Mouse (Mus musculus): ENCODE data around the gene Krt4. TPM values are rescaled to one million over a fixed set of nuclear protein-coding genes. Genes with fewer than 3 reads are reported as not detected.

Krt4 gene
- total RNA-seq (2014; rRNA removed; ENCODE audit: low replicate concordance) (5.4 TPM in 1 of 2 replicates, not detected in the other), polyA plus RNA-seq (2015; fragmentation: Nextera tagmentation; extraction: Ambion mirVana) (0.12 TPM in 1 of 2 replicates, not detected in the other)

- ATAC-seq (ENCODE audit: insufficient read depth, low read depth): no peak
- H3K27ac ChIP-seq (ENCODE audit: low read depth): no peak within 1 kb of the TSS
These were observed at the start of gene Krt4 for GRCm38 (mm10) chr15:101924635-101925034. Gene Krt4 (minus strand): TSS chr15:101924735.

GRCm38 (mm10) chr15:101973414-101974077 lies 49.0 kb upstream of the Krt4 start:
- TF ChIP-seq CTCF (IDR thresholded peaks at IDR 0.05; ENCODE audit: low read depth): peak; percentile 97
- TF ChIP-seq EP300 (IDR thresholded peaks at IDR 0.05; ENCODE audit: low read depth): no peak
- Histone ChIP-seq H3K4me2 (ENCODE audit: low read depth, low read length) (no peak overlapping the region), H3K9me3 (replicated peaks; ENCODE audit: control insufficient read depth, low read length) (no peaks in the 10 kb centered on the region), H3K4me1 (ENCODE audit: control insufficient read depth, insufficient read depth) (peaks cover 15% of the 10 kb centered on the region), H3K27ac (ENCODE audit: low read depth) (no peak overlapping the region), H3K36me3 (replicated peaks; ENCODE audit: control insufficient read depth, insufficient read depth, low read length) (no peaks in the 10 kb centered on the region), H3K4me3 (ENCODE audit: low read depth, low read length) (no peak overlapping the region), H3K27me3 (ENCODE audit: control insufficient read depth, insufficient read depth, low read length) (peaks cover 7% of the 10 kb centered on the region; the same call in 1 of the 2 replicates), H3K9ac (replicated peaks; ENCODE audit: low read depth, low read length) (no peak overlapping the region)
- DNase-seq (ENCODE audit: low spot score): peak; percentile 91
- WGBS: 11% methylated on average over 15 of the region's 15 CpGs
- ATAC-seq (ENCODE audit: insufficient read depth, low read depth): peak; percentile 45

More at GRCm38 (mm10) chr15:101924635-101925034, at the start of gene Krt4:
- no peak within 1 kb of the TSS for H3K9ac ChIP-seq (replicated peaks; ENCODE audit: low read depth, low read length)
- no peak for DNase-seq (ENCODE audit: low spot score)
- H3K4me2 ChIP-seq (ENCODE audit: low read depth, low read length): no peak within 1 kb of the TSS
- H3K4me1 ChIP-seq (ENCODE audit: control insufficient read depth, insufficient read depth): peaks cover under 1% of the 10 kb centered on the region; the same call in 1 of the 2 replicates
- no peak within 1 kb of the TSS for H3K4me3 ChIP-seq (ENCODE audit: low read depth, low read length)
- TF ChIP-seq CTCF (IDR thresholded peaks at IDR 0.05; ENCODE audit: low read depth) (no peak), EP300 (IDR thresholded peaks at IDR 0.05; ENCODE audit: low read depth) (no peak)
- H3K9me3 ChIP-seq (replicated peaks; ENCODE audit: control insufficient read depth, low read length): no peaks in the 10 kb centered on the region
- H3K27me3 ChIP-seq (ENCODE audit: control insufficient read depth, insufficient read depth, low read length): 0 out of 2 replicates have a peak, but pooled peaks cover 13% of the 10 kb centered on the region
- no peaks in the 10 kb centered on the region for H3K36me3 ChIP-seq (replicated peaks; ENCODE audit: control insufficient read depth, insufficient read depth, low read length)
- WGBS: 65% methylated on average over 11 of the region's 11 CpGs

- TF ChIP-seq EP300 (IDR thresholded peaks at IDR 0.05; ENCODE audit: low read depth) (no peak), CTCF (IDR thresholded peaks at IDR 0.05; ENCODE audit: low read depth) (peak; percentile 75)
- no peak overlapping the region for H3K4me2 ChIP-seq (ENCODE audit: low read depth, low read length)
- no peak; the same call in 1 of the 2 replicates for ATAC-seq (ENCODE audit: insufficient read depth, low read depth)
- peaks cover 7% of the 10 kb centered on the region; the same call in 1 of the 2 replicates for H3K27me3 ChIP-seq (ENCODE audit: control insufficient read depth, insufficient read depth, low read length)
- peak; percentile 39 for DNase-seq (ENCODE audit: low spot score)
- H3K4me1 ChIP-seq (ENCODE audit: control insufficient read depth, insufficient read depth): no peaks in the 10 kb centered on the region
- H3K4me3 ChIP-seq (ENCODE audit: low read depth, low read length): no peak overlapping the region
- WGBS: 0% methylated on average over 3 of the region's 6 CpGs
- no peaks in the 10 kb centered on the region for H3K9me3 ChIP-seq (replicated peaks; ENCODE audit: control insufficient read depth, low read length)
- H3K9ac ChIP-seq (replicated peaks; ENCODE audit: low read depth, low read length): no peak overlapping the region
- H3K27ac ChIP-seq (ENCODE audit: low read depth): no peak overlapping the region
- H3K36me3 ChIP-seq (replicated peaks; ENCODE audit: control insufficient read depth, insufficient read depth, low read length): no peaks in the 10 kb centered on the region
These were observed 46.0 kb upstream of the Krt4 start for GRCm38 (mm10) chr15:101970536-101970935.

- H3K4me1 ChIP-seq (ENCODE audit: control insufficient read depth, insufficient read depth): no peaks in the 10 kb centered on the region
- H3K9ac ChIP-seq (replicated peaks; ENCODE audit: low read depth, low read length): no peak overlapping the region
- H3K9me3 ChIP-seq (replicated peaks; ENCODE audit: control insufficient read depth, low read length): no peaks in the 10 kb centered on the region
- no peak overlapping the region for H3K4me2 ChIP-seq (ENCODE audit: low read depth, low read length)
- WGBS: 58% methylated on average over 8 of the region's 8 CpGs
- 0 out of 2 replicates have a peak, but pooled peaks have one; percentile 20 for ATAC-seq (ENCODE audit: insufficient read depth, low read depth)
- no peak overlapping the region for H3K4me3 ChIP-seq (ENCODE audit: low read depth, low read length)
- no peak overlapping the region for H3K27ac ChIP-seq (ENCODE audit: low read depth)
- no peak for DNase-seq (ENCODE audit: low spot score)
- no peaks in the 10 kb centered on the region for H3K27me3 ChIP-seq (ENCODE audit: control insufficient read depth, insufficient read depth, low read length)
- no peak for TF ChIP-seq CTCF (IDR thresholded peaks at IDR 0.05; ENCODE audit: low read depth)
- TF ChIP-seq EP300 (IDR thresholded peaks at IDR 0.05; ENCODE audit: low read depth): no peak
- no peaks in the 10 kb centered on the region for H3K36me3 ChIP-seq (replicated peaks; ENCODE audit: control insufficient read depth, insufficient read depth, low read length)
These were observed 42.3 kb upstream of the Krt4 start for GRCm38 (mm10) chr15:101966808-101967207.

DNA sequence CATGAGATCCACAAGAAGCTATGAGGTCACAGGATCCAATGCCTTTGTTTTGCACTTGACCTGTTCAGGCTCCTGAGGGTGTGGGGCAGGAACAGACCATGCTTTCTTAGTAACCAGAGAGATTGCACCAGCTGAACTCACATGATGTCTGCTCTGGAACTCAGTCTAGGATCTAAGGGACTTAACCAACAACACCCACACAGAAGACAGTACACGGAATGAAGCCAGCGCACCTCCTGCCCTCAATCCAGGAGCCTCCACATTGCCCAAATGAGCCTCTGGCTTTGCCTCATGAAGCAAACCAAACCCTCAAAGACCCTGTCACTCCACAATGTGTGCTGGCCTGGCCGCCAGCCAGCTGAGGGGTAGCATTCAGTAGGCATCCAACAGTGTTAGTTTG lies 34.4 kb upstream of the Krt4 start:
- no peaks in the 10 kb centered on the region for H3K9me3 ChIP-seq (replicated peaks; ENCODE audit: control insufficient read depth, low read length)
- H3K9ac ChIP-seq (replicated peaks; ENCODE audit: low read depth, low read length): no peak overlapping the region
- no peaks in the 10 kb centered on the region for H3K4me1 ChIP-seq (ENCODE audit: control insufficient read depth, insufficient read depth)
- no peaks in the 10 kb centered on the region for H3K36me3 ChIP-seq (replicated peaks; ENCODE audit: control insufficient read depth, insufficient read depth, low read length)
- DNase-seq (ENCODE audit: low spot score) (no peak), ATAC-seq (ENCODE audit: insufficient read depth, low read depth) (no peak)
- 0 out of 2 replicates have a peak, but pooled peaks cover 4% of the 10 kb centered on the region for H3K27me3 ChIP-seq (ENCODE audit: control insufficient read depth, insufficient read depth, low read length)
- no peak overlapping the region for H3K4me2 ChIP-seq (ENCODE audit: low read depth, low read length)
- H3K4me3 ChIP-seq (ENCODE audit: low read depth, low read length): no peak overlapping the region
- 79% methylated on average over 3 of the region's 3 CpGs for WGBS
- TF ChIP-seq EP300 (IDR thresholded peaks at IDR 0.05; ENCODE audit: low read depth) (no peak), CTCF (IDR thresholded peaks at IDR 0.05; ENCODE audit: low read depth) (no peak)
- no peak overlapping the region for H3K27ac ChIP-seq (ENCODE audit: low read depth)

All from heart, postnatal 0 days (tissue).